Mouse (Mus musculus): ENCODE measurements around the gene Scmh1. TPM values are rescaled to one million over a fixed set of nuclear protein-coding genes. Genes with fewer than 3 reads are reported as not detected.
A peak's percentile ranks its signal among the peaks of the same experiment; 100 is the strongest.
"Not testable (repeated sequence)": the region's sequence is repeated elsewhere in the genome, so short reads cannot be mapped to it uniquely, and the experiment has no call there.

The Scmh1 gene
- total and polyA plus RNA-seq, 3 experiments: 6.0 to 66.8 TPM; not detected in 1

DNA sequence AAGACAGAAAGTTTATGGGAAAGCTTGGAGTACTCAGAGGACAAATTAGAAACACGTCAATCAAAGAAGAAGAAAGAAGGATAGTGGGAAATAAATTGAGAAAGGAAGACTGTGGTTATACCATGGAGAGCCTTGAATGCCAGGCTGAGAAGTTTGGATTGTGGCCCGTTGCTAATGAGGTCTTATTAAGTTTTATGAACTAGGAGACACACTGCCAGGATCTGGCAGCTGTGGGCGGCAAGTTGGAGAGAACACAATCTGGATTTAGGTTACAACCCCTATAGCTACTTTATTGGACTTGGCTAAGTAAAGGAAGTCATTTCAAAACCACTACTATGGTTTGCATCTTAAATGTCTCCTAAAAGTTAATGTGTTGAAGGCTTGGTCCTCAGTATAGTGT, 4.8 kb upstream of the Scmh1 start:
- Histone ChIP-seq H3K36me3 (ENCODE audit: control insufficient read depth in 1 of 2, insufficient read depth in 2 of 2, low read length in 2 of 2) (peaks cover 0 to 3% of the 10 kb centered on the region in 2 experiments; a peak in 1 of 4 replicates), H3K4me1 (ENCODE audit: control insufficient read depth in 1 of 2, insufficient read depth in 2 of 2, low read length in 2 of 2) (peaks cover 3 to 11% of the 10 kb centered on the region in 2 experiments; a peak in 3 of 4 replicates), H3K27ac (ENCODE audit: control insufficient read depth, low read depth, low read length) (no peak overlapping the region), H3K4me3 (ENCODE audit: control insufficient read depth in 1 of 2, insufficient read depth in 1 of 2, low read depth in 2 of 2, low read length in 2 of 2) (no peak overlapping the region), H3K27me3 (ENCODE audit: control insufficient read depth in 1 of 2, insufficient read depth in 2 of 2, low read length in 2 of 2) (no peaks in the 10 kb centered on the region), H3K79me2 (ENCODE audit: control insufficient read depth, insufficient read depth, low read length, poor library complexity) (peaks cover 4% of the 10 kb centered on the region), H3K9me3 (replicated peaks; ENCODE audit: insufficient read depth, low read length) (no peaks in the 10 kb centered on the region), H3K9ac (ENCODE audit: control insufficient read depth, low read depth, low read length, poor library complexity, severe bottlenecking) (no peak overlapping the region)
- no peak for TF ChIP-seq MEF2A (IDR thresholded peaks at IDR 0.05; ENCODE audit: extremely low read depth, insufficient replicate concordance, low read depth, low read length, poor library complexity, severe bottlenecking)
- no peak for TF ChIP-seq TCF12 (IDR thresholded peaks at IDR 0.05; ENCODE audit: low read depth, low read length)
- no peak for TF ChIP-seq SIN3A (IDR thresholded peaks at IDR 0.05; ENCODE audit: low read length)
- no peak for TF ChIP-seq RAD21 (IDR thresholded peaks at IDR 0.05; ENCODE audit: low read depth, low read length)
- TF ChIP-seq JUND (IDR thresholded peaks at IDR 0.05; ENCODE audit: low read depth, low read length): no peak
- no peak for TF ChIP-seq ETS1 (IDR thresholded peaks at IDR 0.05; ENCODE audit: low read depth, low read length)
- no peak for TF ChIP-seq UBTF (IDR thresholded peaks at IDR 0.05; ENCODE audit: borderline replicate concordance, insufficient read depth, low read depth, low read length)
- TF ChIP-seq RCOR1 (IDR thresholded peaks at IDR 0.05; ENCODE audit: low read depth, low read length): no peak
- no peak for TF ChIP-seq TBP (IDR thresholded peaks at IDR 0.05; ENCODE audit: low read depth, low read length)
- TF ChIP-seq E2F4 (IDR thresholded peaks at IDR 0.05; ENCODE audit: borderline replicate concordance, low read depth, low read length): no peak
- no peak for TF ChIP-seq SMC3 (IDR thresholded peaks at IDR 0.05; ENCODE audit: low read depth, low read length)
- TF ChIP-seq BHLHE40 (IDR thresholded peaks at IDR 0.05; ENCODE audit: borderline replicate concordance, low read depth, low read length): no peak
- TF ChIP-seq CHD2 (IDR thresholded peaks at IDR 0.05; ENCODE audit: low read length): no peak
- no peak for TF ChIP-seq NRF1 (IDR thresholded peaks at IDR 0.05; ENCODE audit: insufficient read depth, low read depth, low read length, poor library complexity, severe bottlenecking)
- TF ChIP-seq ZKSCAN1 (IDR thresholded peaks at IDR 0.05; ENCODE audit: low read depth, low read length): no peak
- TF ChIP-seq POLR2AphosphoS5 (IDR thresholded peaks at IDR 0.05; ENCODE audit: borderline replicate concordance, low read depth, low read length): no peak
- no peak for TF ChIP-seq EP300 (IDR thresholded peaks at IDR 0.05; ENCODE audit: low read depth in 1 of 2, low read length in 2 of 2)
- TF ChIP-seq MAX (IDR thresholded peaks at IDR 0.05; ENCODE audit: low read length): no peak
- no peak for DNase-seq (ENCODE audit: low read depth, low spot score)

- H3K9ac ChIP-seq (ENCODE audit: control insufficient read depth, low read depth, low read length, poor library complexity, severe bottlenecking); H3K4me3 ChIP-seq (ENCODE audit: control insufficient read depth in 1 of 2, insufficient read depth in 1 of 2, low read depth in 2 of 2, low read length in 2 of 2); H3K27ac ChIP-seq (ENCODE audit: control insufficient read depth, low read depth, low read length); H3K36me3 ChIP-seq (ENCODE audit: control insufficient read depth in 1 of 2, insufficient read depth in 2 of 2, low read length in 2 of 2); H3K9me3 ChIP-seq (replicated peaks; ENCODE audit: insufficient read depth, low read length); H3K27me3 ChIP-seq (ENCODE audit: control insufficient read depth in 1 of 2, insufficient read depth in 2 of 2, low read length in 2 of 2): not testable (repeated sequence)
- peak; percentile 28 for DNase-seq (ENCODE audit: low read depth, low spot score)
- Histone ChIP-seq H3K4me1 (ENCODE audit: control insufficient read depth in 1 of 2, insufficient read depth in 2 of 2, low read length in 2 of 2) (peaks cover 3 to 11% of the 10 kb centered on the region in 2 experiments; a peak in 3 of 4 replicates), H3K79me2 (ENCODE audit: control insufficient read depth, insufficient read depth, low read length, poor library complexity) (peaks cover 10% of the 10 kb centered on the region)
- TF ChIP-seq ETS1 (IDR thresholded peaks at IDR 0.05; ENCODE audit: low read depth, low read length) (peak; percentile 64), TCF12 (IDR thresholded peaks at IDR 0.05; ENCODE audit: low read depth, low read length) (peak; percentile 82), GATA1 (IDR thresholded peaks at IDR 0.05; ENCODE audit: low read depth, low read length) (peak; percentile 79), SIN3A (IDR thresholded peaks at IDR 0.05; ENCODE audit: low read length) (0 out of 2 replicates have a peak, but pooled peaks have one; percentile 12), ZNF384 (IDR thresholded peaks at IDR 0.05; ENCODE audit: low read depth, low read length) (peak; percentile 11; the same call in 1 of the 2 replicates), EP300 (IDR thresholded peaks at IDR 0.05; ENCODE audit: low read depth in 1 of 2, low read length in 2 of 2) (peak; percentile 71 to 76)
These were observed 3.0 kb upstream of the Scmh1 start for GRCm38 (mm10) chr4:120402105-120402504.

All from MEL (cell line).